Mouse (Mus musculus) liver, postnatal 0 days (tissue): ENCODE data around the gene Adamts16.

Experiments
- CTCF ChIP-seq: sonication (generic); IDR thresholded peaks from 2 replicates; pipeline ENCODE4 v1.5.1; 2016; ENCODE audit warnings: antibody characterized with exemption, low read depth
- EP300 ChIP-seq: IDR thresholded peaks from 2 replicates; pipeline ENCODE4 v1.6.1; 2016; ENCODE audit warnings: antibody characterized with exemption, low read depth, mild to moderate bottlenecking

GRCm38 (mm10) chr13:70785078-70785477, 56.5 kb downstream of the Adamts16 start:
- TF ChIP-seq CTCF (no peak), EP300 (no peak)
